Mouse (Mus musculus): Measurements from ENCODE around the gene Alas2.

The Alas2 gene

GRCm38 (mm10) chrX:150547239-150547638 is at the start of gene Alas2:
Gene Alas2 (plus strand): TSS chrX:150547375.
- no peak for DNase-seq (ENCODE audit: low read depth)

- DNase-seq (ENCODE audit: low read depth): no peak
Measured at GRCm38 (mm10) chrX:150508696-150509095, 38.5 kb upstream of the Alas2 start.

GRCm38 (mm10) chrX:150510631-150511030 is 36.5 kb upstream of the Alas2 start:
- no peak for DNase-seq (ENCODE audit: low read depth)

- DNase-seq (ENCODE audit: low read depth): no peak
Measured at GRCm38 (mm10) chrX:150511274-150511673, 35.9 kb upstream of the Alas2 start.

GRCm38 (mm10) chrX:150514127-150514526 is 33.0 kb upstream of the Alas2 start:
- DNase-seq (ENCODE audit: low read depth): no peak

- DNase-seq (ENCODE audit: low read depth): no peak
Measured at GRCm38 (mm10) chrX:150516015-150516414, 31.2 kb upstream of the Alas2 start.

- DNase-seq (ENCODE audit: low read depth): no peak
Measured at GRCm38 (mm10) chrX:150516477-150516876, 30.7 kb upstream of the Alas2 start.

GRCm38 (mm10) chrX:150540111-150540510 is 7.1 kb upstream of the Alas2 start:
- DNase-seq (ENCODE audit: low read depth): no peak

GRCm38 (mm10) chrX:150541684-150542083 is 5.5 kb upstream of the Alas2 start:
- DNase-seq (ENCODE audit: low read depth): no peak

GRCm38 (mm10) chrX:150549639-150550038 is 2.5 kb downstream of the Alas2 start:
- DNase-seq (ENCODE audit: low read depth): no peak

GRCm38 (mm10) chrX:150551986-150552385 is 4.8 kb downstream of the Alas2 start:
- DNase-seq (ENCODE audit: low read depth): no peak

GRCm38 (mm10) chrX:150554032-150554431 is 6.9 kb downstream of the Alas2 start:
- no peak for DNase-seq (ENCODE audit: low read depth)

GRCm38 (mm10) chrX:150564644-150565357 is 17.6 kb downstream of the Alas2 start:
- no peak for DNase-seq (ENCODE audit: low read depth)

- DNase-seq (ENCODE audit: low read depth): no peak
Measured at GRCm38 (mm10) chrX:150581921-150582320, 34.7 kb downstream of the Alas2 start.

GRCm38 (mm10) chrX:150585116-150585515 is 37.9 kb downstream of the Alas2 start:
- DNase-seq (ENCODE audit: low read depth): no peak

GRCm38 (mm10) chrX:150588023-150588764 is 41.0 kb downstream of the Alas2 start, which contains the start of gene Pfkfb1:
Gene Pfkfb1 (plus strand): TSS chrX:150588229.
- peak; percentile 50 for DNase-seq (ENCODE audit: low read depth)

GRCm38 (mm10) chrX:150589696-150590095 is 42.5 kb downstream of the Alas2 start, which contains the start of gene Apex2:
Gene Apex2 (minus strand): TSS chrX:150589868.
- DNase-seq (ENCODE audit: low read depth): no peak

- no peak for DNase-seq (ENCODE audit: low read depth)
Measured at GRCm38 (mm10) chrX:150593266-150594035, 46.3 kb downstream of the Alas2 start.

- DNase-seq (ENCODE audit: low read depth): no peak
Measured at GRCm38 (mm10) chrX:150594176-150594575, 47.0 kb downstream of the Alas2 start.

GRCm38 (mm10) chrX:150595016-150595760 is 48.0 kb downstream of the Alas2 start:
- DNase-seq (ENCODE audit: low read depth): no peak

- DNase-seq (ENCODE audit: low read depth): no peak
Measured at GRCm38 (mm10) chrX:150598882-150599281, 51.7 kb downstream of the Alas2 start.
